Mouse (Mus musculus): ENCODE results near the gene Adamts6.

Adamts6 gene

DNA sequence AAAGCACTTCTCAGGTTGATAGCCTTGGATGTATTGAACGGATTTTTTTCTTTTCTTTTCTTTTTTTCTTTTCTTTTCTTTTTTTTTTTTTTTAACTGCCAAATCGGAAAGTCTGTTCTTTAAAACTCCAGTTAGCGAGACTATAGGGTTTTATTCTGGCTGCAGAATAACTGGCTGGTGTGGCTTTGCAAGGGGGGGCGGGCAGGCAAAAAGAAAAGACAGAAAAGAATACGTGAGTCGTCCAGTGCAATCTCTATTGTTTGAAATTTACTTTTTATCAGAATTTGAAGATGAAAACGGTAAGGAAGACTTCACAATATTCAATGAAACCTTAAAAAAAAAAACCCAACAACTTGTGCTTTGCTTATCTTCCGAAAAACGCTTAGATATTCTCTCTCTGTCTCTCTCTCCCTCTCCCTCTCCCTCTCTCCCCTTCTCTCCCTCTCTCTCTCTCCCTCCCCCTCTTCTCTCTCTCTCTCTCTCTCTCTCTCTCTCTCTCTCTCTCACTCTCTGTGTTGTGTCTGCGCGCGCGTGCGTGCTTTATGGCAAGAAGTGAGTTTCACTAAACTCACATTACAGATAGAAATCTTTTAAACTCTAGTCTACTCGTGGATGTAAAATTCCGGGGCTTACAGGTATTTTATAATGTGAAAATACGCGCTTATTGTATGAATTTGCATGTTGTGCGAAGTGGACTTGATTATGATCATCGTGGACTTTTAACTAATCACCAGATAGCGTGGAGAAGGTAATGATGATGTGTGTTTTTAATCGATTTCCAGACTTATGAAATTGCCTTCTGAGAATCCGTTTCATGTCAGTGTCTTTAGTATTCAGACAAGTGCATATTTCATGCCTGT is at the start of gene Adamts6:
Gene Adamts6 (plus strand): TSS at position 470 of the 860 bp plus-strand sequence.
- peak; percentile 56 for DNase-seq (ENCODE audit: low read depth, low spot score)

DNA sequence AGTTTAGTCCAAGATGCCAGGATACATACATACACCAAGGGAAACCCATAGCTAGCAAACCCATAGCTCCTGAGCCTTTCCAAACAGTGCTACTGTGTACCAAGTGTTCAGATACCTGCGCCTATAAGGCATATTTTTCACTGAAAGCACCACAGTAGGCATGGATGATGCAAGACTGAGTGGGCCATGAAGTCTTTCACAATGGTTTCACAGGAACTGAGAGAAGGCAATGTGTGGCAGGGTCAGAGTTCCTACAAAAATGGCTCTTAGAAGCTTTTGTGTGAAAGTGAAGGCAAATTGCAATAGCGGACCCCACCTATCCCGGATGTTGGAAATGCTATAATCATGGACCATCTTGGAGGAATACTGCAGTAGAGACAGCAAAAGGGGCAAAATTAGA is 28.6 kb upstream of the Adamts6 start:
- DNase-seq (ENCODE audit: low read depth, low spot score), result no peak

- DNase-seq (ENCODE audit: low read depth, low spot score), result peak; percentile 77
Observed at GRCm38 (mm10) chr13:104285031-104285431, 2.6 kb upstream of the Adamts6 start.

DNA sequence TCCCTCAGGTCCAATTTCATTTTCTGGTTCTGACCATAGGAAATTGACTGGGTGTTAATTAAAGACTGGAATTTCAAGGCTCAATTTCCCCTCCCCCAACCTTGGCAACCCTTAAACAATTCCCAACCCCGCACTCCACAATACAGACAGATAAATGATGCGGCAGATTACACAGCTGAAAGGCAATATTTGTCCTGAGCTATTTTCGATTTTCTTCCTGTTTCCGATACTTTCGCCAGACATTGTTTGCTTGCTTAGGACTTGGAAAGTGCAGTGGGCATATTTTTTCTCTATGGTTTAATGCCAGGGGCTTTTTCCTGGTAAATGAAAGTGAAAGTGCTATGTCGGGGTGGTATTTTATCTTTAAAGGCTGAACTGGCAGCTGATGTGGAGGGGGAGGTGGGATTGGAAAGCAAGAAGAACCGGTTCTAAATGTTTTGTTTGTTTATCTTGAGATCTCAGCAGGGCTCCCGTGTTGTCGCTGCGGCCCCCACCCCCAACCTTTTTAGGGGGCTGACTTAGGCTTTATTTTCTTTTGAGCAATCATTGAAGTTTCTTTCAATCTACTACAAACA is 1.8 kb upstream of the Adamts6 start:
- peak; percentile 63 for DNase-seq (ENCODE audit: low read depth, low spot score)

DNA sequence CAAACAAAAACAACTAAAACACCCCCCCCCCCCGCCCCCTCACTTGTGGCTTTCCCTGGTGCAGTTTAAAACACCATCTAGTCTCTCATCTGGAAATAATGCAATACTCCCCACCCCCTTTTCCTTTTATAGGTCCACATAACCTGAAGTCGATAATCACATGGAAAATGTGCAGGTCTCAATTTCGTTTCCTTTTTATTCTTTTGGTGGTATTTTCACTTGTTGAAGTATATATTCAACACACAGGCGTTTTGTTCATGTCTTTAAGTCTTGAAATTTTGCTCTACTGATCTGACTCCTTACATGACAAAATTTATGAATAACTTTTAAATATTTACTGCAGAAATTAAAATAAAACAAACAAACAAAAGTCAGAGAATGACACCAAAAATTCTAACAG is 1.3 kb upstream of the Adamts6 start:
- DNase-seq (ENCODE audit: low read depth, low spot score), result peak; percentile 24

- DNase-seq (ENCODE audit: low read depth, low spot score), result peak; percentile 96
Observed at GRCm38 (mm10) chr13:104286897-104287309, 732 bp upstream of the Adamts6 start.

DNA sequence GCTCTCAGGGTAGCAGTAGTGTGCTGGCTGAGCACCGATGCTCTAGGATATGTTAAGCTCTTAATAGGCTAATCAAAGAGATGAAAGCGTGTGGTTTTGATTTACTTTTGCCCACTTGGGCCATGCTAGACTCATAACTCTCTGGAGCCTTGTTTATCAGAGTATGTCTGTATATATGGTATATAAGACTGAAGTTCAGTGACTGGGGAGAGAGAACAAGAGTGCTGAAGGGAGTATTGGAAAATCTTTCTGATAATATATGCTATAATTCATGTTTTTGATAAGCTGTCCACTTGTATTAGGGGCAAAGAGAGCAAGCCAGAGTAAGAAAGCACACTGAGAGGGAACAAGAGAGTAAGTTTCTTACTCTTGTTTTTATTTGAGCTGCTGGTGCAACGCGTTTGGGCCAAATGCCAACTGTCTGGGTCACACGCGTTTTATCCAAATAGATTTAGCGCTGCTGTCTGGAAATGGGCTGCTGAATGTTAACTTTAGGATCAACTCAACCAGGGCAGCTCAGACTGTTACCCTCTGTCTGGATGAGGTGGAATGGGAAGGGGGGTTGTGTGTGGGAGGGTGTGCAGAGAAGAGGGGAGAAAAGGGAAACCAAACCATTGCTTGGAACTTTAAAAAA is 708 bp downstream of the Adamts6 start:
- peak; percentile 70 for DNase-seq (ENCODE audit: low read depth, low spot score)

- DNase-seq (ENCODE audit: low read depth, low spot score), result no peak
Observed at GRCm38 (mm10) chr13:104289176-104289575, 1.5 kb downstream of the Adamts6 start.

DNA sequence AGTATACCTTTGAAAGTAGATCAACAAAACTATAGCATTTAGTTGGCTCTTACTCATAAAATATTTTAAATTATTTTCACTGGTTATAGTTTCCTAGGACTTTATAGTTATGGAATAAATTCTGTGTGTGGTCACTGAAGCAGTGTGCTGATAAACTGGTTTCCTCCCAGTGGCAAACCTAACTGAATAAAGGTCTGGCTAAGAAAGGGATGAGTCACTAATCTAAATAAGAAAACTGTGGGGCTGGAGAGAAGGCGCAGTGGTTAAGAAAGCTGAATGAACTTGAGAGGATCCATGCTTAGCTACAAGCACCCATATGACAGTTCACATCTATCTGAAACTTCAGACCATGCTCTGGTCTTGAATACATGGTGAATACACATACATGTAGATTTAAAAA is 7.8 kb downstream of the Adamts6 start:
- no peak for DNase-seq (ENCODE audit: low read depth, low spot score)

- DNase-seq (ENCODE audit: low read depth, low spot score), result no peak
Observed at GRCm38 (mm10) chr13:104329336-104329735, 41.7 kb downstream of the Adamts6 start.

DNA sequence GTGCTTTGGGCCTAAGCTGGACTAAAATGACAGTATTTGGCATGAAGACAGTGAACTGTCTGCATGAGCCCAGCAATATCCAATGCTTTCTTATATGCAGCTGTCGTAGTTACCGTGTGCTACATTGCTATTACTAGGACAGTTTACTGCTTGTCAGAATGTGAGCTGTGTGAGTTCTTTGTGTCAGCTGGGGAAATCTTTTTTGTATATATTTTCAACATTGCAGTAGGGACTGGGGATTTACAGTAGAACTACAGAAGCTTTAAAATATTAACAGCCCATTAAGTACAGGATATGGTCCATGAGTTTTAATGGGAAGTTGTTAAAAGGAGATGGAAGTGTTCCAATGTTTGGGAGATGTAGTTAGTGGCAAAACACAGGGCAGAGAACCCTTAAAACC is 42.1 kb downstream of the Adamts6 start:
- no peak for DNase-seq (ENCODE audit: low read depth, low spot score)

DNA sequence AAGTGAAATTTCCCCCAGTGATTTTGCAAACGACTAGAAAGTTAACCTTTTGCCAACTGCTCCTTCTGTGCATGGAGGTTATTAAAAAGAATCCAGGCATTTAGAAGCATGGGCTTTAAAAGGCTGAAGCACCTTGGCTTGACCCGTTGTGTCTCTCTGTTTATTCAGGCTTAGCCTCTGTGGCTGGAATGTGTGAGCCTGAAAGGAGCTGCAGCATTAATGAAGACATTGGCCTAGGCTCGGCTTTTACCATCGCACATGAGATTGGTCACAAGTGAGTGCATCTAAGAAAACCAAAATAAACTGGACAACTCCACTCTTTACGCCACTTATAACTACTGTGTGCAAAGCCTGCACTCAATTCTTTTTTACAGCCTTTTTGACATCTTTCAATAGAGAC is 65.0 kb downstream of the Adamts6 start:
- DNase-seq (ENCODE audit: low read depth, low spot score), result no peak

DNA sequence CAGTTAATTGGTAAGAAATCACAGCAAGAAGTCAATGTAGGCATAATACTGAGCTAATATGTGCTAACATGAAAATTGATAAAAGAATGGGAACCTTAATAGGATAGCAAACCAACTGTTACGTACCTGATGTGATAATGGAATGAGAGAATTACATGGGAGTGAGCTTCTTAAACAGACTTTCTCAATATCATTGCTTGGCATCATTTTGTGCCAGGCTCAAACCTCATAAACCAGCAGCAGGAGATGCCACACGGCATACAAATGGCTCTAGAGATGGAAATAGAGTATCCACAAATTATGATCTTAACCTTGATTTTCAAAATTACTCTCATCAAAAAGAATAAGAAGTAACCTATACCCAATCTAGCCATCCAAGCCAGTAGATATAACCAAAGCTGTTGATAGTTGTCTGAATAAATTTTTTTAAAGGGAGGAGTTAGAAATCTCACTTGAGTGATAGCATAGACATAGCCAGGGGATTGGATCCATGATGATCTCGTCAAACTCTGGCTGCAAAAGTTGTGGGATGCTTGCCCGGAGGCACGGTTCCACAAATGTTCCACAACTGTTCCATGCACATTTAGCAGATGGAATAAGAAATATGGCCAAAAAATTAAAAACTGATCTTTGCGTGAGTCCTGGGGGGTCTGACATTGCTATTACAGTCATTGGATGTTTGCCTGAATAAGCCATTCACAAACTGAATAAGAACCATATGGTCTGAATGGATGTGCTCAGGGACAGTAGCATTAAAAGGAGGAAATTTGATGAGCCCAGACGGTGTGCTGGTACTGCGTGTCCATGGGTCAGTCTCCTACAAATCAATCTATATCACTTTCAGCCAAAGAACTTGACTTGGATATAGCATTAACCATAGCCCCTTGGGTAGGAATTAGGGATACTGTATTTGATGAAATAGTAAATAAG is 106.1 kb downstream of the Adamts6 start:
- peak; percentile 59 for DNase-seq (ENCODE audit: low read depth, low spot score)

DNA sequence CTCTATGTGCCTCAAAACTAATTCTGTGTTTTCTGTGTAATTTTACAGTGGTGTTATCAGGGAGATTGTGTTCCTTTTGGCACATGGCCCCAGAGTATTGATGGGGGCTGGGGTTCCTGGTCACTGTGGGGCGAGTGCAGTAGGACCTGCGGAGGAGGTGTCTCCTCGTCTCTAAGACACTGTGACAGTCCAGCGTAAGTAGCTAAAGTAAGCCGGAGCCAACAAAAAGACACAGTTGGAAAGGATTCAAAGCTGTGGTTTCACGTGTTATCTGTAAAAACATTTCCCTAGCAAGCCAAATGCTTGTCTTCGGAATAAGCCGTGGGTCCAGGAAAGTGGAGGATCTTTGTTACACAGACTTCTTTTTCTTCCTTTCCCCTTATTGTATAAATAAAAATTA is 110.2 kb downstream of the Adamts6 start:
- DNase-seq (ENCODE audit: low read depth, low spot score), result peak; percentile 33

DNA sequence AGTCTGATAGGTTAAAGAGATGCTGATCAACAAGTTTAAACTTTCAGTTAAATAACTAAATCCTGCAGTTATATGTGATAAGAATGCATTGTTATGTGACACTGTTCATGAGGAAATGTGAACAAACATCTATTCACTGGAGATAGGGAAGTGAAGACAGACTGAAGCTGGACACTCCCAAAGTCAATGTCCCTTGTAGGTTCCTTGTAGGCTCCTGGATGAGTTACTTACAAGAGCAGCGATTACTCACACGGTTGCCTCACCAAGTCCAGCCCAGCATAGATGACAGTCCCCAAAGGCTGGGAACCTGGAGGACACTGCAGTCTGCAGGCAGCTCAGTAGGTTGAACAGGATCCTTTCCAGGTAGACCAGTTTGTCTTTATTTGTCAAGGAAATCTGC is 145.1 kb downstream of the Adamts6 start:
- no peak for DNase-seq (ENCODE audit: low read depth, low spot score)

DNA sequence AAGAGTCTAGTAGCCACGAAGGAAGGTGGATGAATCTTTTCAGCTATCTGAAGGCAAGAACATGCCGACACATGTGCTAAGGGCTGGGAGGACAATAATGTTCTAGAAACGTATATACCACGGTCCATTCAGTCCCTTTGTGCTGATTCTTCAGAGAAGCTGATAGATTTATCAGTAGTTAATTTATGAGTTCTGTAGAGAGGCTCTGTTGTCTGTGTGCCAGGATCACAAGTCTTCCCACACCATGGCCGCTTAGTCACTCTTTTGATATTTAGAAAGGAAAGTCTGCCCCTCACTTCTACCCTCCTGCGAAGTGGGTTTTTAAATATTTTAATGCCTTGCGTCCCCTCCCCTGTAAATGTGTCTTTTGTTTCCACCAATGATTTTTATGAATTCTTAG is 154.9 kb downstream of the Adamts6 start:
- no peak for DNase-seq (ENCODE audit: low read depth, low spot score)

- DNase-seq (ENCODE audit: low read depth, low spot score), result no peak
Observed at GRCm38 (mm10) chr13:104445437-104445836, 157.8 kb downstream of the Adamts6 start.

DNA sequence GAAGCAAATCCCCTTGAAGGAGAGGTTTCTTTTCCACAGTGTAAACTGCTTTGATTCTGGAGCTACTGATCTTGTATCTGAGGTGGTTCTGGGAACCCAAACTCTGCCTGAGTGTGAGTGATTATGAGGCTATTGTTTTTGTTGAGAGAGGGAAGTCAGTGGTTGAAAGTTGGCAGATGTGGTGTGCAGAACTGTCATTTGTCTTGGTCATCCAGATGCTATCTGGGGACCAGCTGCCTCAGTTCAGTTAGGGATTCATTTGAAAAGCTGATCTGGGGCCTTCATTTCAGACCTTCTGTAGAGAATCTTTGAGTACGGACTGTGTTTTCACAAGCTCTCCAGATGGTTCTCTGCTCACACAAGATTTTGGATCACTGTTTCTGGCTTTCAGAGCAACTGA is 159.3 kb downstream of the Adamts6 start:
- no peak for DNase-seq (ENCODE audit: low read depth, low spot score)

DNA sequence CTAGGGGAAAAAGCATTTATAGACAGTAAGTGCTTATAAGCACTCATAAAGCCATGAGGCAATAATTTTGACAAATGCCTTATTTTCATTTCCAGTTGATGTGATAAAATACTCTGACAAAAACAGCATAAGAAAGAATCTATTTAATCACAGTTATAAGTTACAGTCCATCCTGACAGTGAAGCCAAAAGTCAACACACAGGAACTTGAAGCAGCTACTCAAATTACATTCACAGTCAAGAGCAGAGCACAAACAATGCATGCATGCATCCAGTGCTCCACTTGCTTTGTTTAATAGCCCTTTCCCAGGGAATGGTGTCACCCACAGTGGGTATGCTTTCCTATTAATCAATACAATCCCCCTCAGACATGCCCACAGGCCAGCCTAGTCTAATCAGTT is 159.8 kb downstream of the Adamts6 start:
- DNase-seq (ENCODE audit: low read depth, low spot score), result no peak

GRCm38 (mm10) chr13:104448349-104448748 is 160.7 kb downstream of the Adamts6 start:
- DNase-seq (ENCODE audit: low read depth, low spot score), result no peak

DNA sequence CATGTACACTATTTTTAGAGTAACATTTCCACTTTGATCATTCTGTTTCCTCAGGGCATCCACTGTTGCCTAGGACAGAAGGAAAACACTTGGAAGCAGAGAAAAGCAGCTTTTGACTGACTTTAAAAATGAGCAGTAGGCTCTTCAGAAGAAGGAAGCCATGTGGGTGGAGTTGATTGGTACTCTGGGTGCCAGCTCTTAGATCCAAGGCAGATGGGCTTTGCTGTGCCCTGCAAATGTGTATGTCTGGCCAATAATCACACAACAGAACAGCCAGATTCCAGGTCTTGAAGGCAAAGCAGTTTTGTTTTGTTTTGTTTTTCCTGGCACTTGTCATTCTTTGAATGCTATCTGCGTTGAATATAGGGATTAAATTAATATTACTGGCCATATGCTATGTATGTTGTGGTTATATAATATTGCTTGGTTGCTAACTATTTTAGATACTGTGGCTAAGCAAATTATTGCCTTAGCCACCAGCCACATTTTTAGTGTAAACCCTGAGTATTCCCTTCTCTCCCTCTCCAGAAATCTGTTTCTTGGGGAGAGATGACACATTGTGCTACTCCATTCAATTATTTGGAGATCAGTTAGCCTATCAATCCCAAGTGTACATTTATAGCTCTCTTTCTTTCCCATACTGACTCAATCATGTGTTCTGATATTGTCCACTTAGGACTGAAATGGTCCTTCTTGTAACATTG is 165.8 kb downstream of the Adamts6 start:
- DNase-seq (ENCODE audit: low read depth, low spot score), result peak; percentile 68
